Mouse (Mus musculus): Measurements from ENCODE around the gene Kcnq2. TPM values are rescaled to one million over a fixed set of nuclear protein-coding genes. Genes with fewer than 3 reads are reported as not detected.

The Kcnq2 gene
- polyA plus RNA-seq, 1 experiment from 2014 or later = 3.8 TPM

Other genes starting within 250 kb of the Kcnq2 start
- gene Ythdf1, start 214.4 kb downstream of the Kcnq2 start, polyA plus RNA-seq (2016; fragmentation: Nextera tagmentation; extraction: Ambion mirVana) = 47.4 and 56.6 TPM in 2 replicates
- 0.54 and 0.56 TPM in 2 replicates for gene Birc7, start 206.3 kb downstream of the Kcnq2 start, polyA plus RNA-seq (2016; fragmentation: Nextera tagmentation; extraction: Ambion mirVana)
- gene Nkain4, start 180.6 kb downstream of the Kcnq2 start, polyA plus RNA-seq (2016; fragmentation: Nextera tagmentation; extraction: Ambion mirVana) = 19.7 and 27.0 TPM in 2 replicates
- 79.5 and 80.3 TPM in 2 replicates for gene Arfgap1, start 168.1 kb downstream of the Kcnq2 start, polyA plus RNA-seq (2016; fragmentation: Nextera tagmentation; extraction: Ambion mirVana)
- gene Col20a1, start 148.8 kb downstream of the Kcnq2 start, polyA plus RNA-seq (2016; fragmentation: Nextera tagmentation; extraction: Ambion mirVana) = 0.07 and 0.17 TPM in 2 replicates
- 5.7 and 5.8 TPM in 2 replicates for gene Chrna4, start 91.8 kb downstream of the Kcnq2 start, polyA plus RNA-seq (2016; fragmentation: Nextera tagmentation; extraction: Ambion mirVana)
- gene Eef1a2, start 21.7 kb upstream of the Kcnq2 start, polyA plus RNA-seq (2016; fragmentation: Nextera tagmentation; extraction: Ambion mirVana) = 0.07 and 0.15 TPM in 2 replicates
- 387 and 397 TPM in 2 replicates for gene Ppdpf, start 51.9 kb upstream of the Kcnq2 start, polyA plus RNA-seq (2016; fragmentation: Nextera tagmentation; extraction: Ambion mirVana)
- not detected in 2 replicates for gene Ptk6, start 67.5 kb upstream of the Kcnq2 start, polyA plus RNA-seq (2016; fragmentation: Nextera tagmentation; extraction: Ambion mirVana)
- 0.12 and 0.15 TPM in 2 replicates for gene Srms, start 77.9 kb upstream of the Kcnq2 start, polyA plus RNA-seq (2016; fragmentation: Nextera tagmentation; extraction: Ambion mirVana)
- 0.47 and 0.68 TPM in 2 replicates for gene Fndc11, start 84.7 kb upstream of the Kcnq2 start, polyA plus RNA-seq (2016; fragmentation: Nextera tagmentation; extraction: Ambion mirVana)
- 0.69 and 0.77 TPM in 2 replicates for gene Helz2, start 106.7 kb upstream of the Kcnq2 start, polyA plus RNA-seq (2016; fragmentation: Nextera tagmentation; extraction: Ambion mirVana)
- 20.7 and 21.6 TPM in 2 replicates for gene Gmeb2, start 152.7 kb upstream of the Kcnq2 start, polyA plus RNA-seq (2016; fragmentation: Nextera tagmentation; extraction: Ambion mirVana)
- gene Stmn3, start 179.2 kb upstream of the Kcnq2 start, polyA plus RNA-seq (2016; fragmentation: Nextera tagmentation; extraction: Ambion mirVana) = 56.4 and 76.0 TPM in 2 replicates
- gene Rtel1, start 184.4 kb upstream of the Kcnq2 start, polyA plus RNA-seq (2016; fragmentation: Nextera tagmentation; extraction: Ambion mirVana) = 81.3 and 83.6 TPM in 2 replicates
- gene Zgpat, start 229.6 kb upstream of the Kcnq2 start, polyA plus RNA-seq (2016; fragmentation: Nextera tagmentation; extraction: Ambion mirVana) = 43.7 and 47.4 TPM in 2 replicates
- 80.0 and 84.5 TPM in 2 replicates for gene Arfrp1, start 230.1 kb upstream of the Kcnq2 start, polyA plus RNA-seq (2016; fragmentation: Nextera tagmentation; extraction: Ambion mirVana)
- 29.8 TPM in 2 replicates for gene Lime1, start 244.8 kb upstream of the Kcnq2 start, polyA plus RNA-seq (2016; fragmentation: Nextera tagmentation; extraction: Ambion mirVana)

Measured in forebrain, embryonic 10.5 days (tissue).